Mouse (Mus musculus) limb, embryonic 15.5 days (tissue): ENCODE results near the gene Plekhm2. TPM values are rescaled to one million over a fixed set of nuclear protein-coding genes. Genes with fewer than 3 reads are reported as not detected.

Experiments
- ATAC-seq: fragments of 200-750 bp; cut with Nextera tagmentation; 2 replicates; pipeline ENCODE4 v1.8.0; 2017; ENCODE audit warnings: low read depth, moderate TSS enrichment; ENCODE audit not compliant: insufficient number of reproducible peaks, low FRiP score, low TSS enrichment
- H3K27ac ChIP-seq: fragments of 300-500 bp; sonication (generic); 2 replicates; pipeline ENCODE4 v1.5.1; 2015; ENCODE audit warnings: moderate library complexity, mild to moderate bottlenecking, inconsistent platforms
- H3K27me3 ChIP-seq: fragments of 300-500 bp; sonication (generic); 2 replicates; pipeline ENCODE4 v1.6.1; 2015; ENCODE audit warnings: inconsistent platforms
- H3K36me3 ChIP-seq: fragments of 300-500 bp; sonication (generic); 2 replicates; pipeline ENCODE4 v1.6.1; 2015; ENCODE audit warnings: inconsistent platforms
- H3K4me1 ChIP-seq: fragments of 300-500 bp; sonication (generic); 2 replicates; pipeline ENCODE4 v1.6.1; 2015; ENCODE audit warnings: inconsistent platforms
- H3K4me2 ChIP-seq: fragments of 300-500 bp; sonication (generic); 2 replicates; pipeline ENCODE4 v1.6.1; 2015; ENCODE audit warnings: mild to moderate bottlenecking, inconsistent platforms
- H3K4me3 ChIP-seq: fragments of 300-500 bp; sonication (generic); 2 replicates; pipeline ENCODE4 v1.5.1; 2015; ENCODE audit warnings: mild to moderate bottlenecking, inconsistent platforms
- H3K9ac ChIP-seq: fragments of 300-500 bp; sonication (generic); 2 replicates; pipeline ENCODE4 v1.6.1; 2015; ENCODE audit warnings: inconsistent platforms
- H3K9me3 ChIP-seq: fragments of 300-500 bp; sonication (generic); 2 replicates; pipeline ENCODE4 v1.6.1; 2016; ENCODE audit warnings: inconsistent platforms
- WGBS: fragments of 180-500 bp; shearing (Covaris S2); methylation state at CpG from one replicate; pipeline ENCODE4 v1.1.7; 2015; 5-methylcytosine and 5-hydroxymethylcytosine counted together
- polyA plus RNA-seq: library from polyadenylated mRNA; unstranded; fragments of >200 nt; fragmentation: Nextera tagmentation; extraction: Ambion mirVana; gene quantifications from 2 replicates; pipeline ENCODE4 v1.2.1, GENCODE M21; 2015

The Plekhm2 gene
- polyA plus RNA-seq, result 5.8 and 6.5 TPM in 2 replicates

GRCm38 (mm10) chr4:141664799-141665198 lies at the start of gene Plekhm2:
Gene Plekhm2, minus strand, starts transcription at chr4:141664899.
- Histone ChIP-seq H3K9me3 (no peaks in the 10 kb centered on the region), H3K36me3 (peaks cover 15% of the 10 kb centered on the region), H3K9ac (peak within 1 kb of the TSS; percentile 96), H3K4me2 (peak within 1 kb of the TSS; percentile 79), H3K27me3 (no peaks in the 10 kb centered on the region), H3K4me1 (peaks cover 15% of the 10 kb centered on the region), H3K27ac (peak within 1 kb of the TSS; percentile 80), H3K4me3 (peak within 1 kb of the TSS; percentile 89)
- ATAC-seq, result 0 out of 2 replicates have a peak, but pooled peaks have one; percentile 16
- whole genome bisulfite sequencing, result 65% methylated on average over 8 of the region's 8 CpGs

GRCm38 (mm10) chr4:141713598-141714142 lies 49.0 kb upstream of the Plekhm2 start:
- no peak overlapping the region for H3K4me3 ChIP-seq
- no peaks in the 10 kb centered on the region for H3K27me3 ChIP-seq
- no peak for ATAC-seq
- 38% methylated on average over 5 of the region's 5 CpGs for WGBS
- H3K9me3 ChIP-seq, result no peaks in the 10 kb centered on the region
- no peak overlapping the region for H3K9ac ChIP-seq
- no peak overlapping the region for H3K27ac ChIP-seq
- peaks cover 56% of the 10 kb centered on the region for H3K36me3 ChIP-seq
- H3K4me1 ChIP-seq, result peaks cover 18% of the 10 kb centered on the region
- no peak overlapping the region for H3K4me2 ChIP-seq

- Histone ChIP-seq H3K36me3 (peaks cover 78% of the 10 kb centered on the region), H3K4me2 (no peak overlapping the region), H3K9me3 (no peaks in the 10 kb centered on the region), H3K27me3 (no peaks in the 10 kb centered on the region), H3K9ac (no peak overlapping the region), H3K4me3 (no peak overlapping the region), H3K4me1 (peaks cover 18% of the 10 kb centered on the region), H3K27ac (no peak overlapping the region)
- WGBS, result 94% methylated on average over 1 of the region's 1 CpGs
- ATAC-seq, result no peak
Observed at GRCm38 (mm10) chr4:141711250-141711649, 46.6 kb upstream of the Plekhm2 start.

- H3K27ac ChIP-seq, result no peak overlapping the region
- 93% methylated on average over 2 of the region's 2 CpGs for WGBS
- H3K27me3 ChIP-seq, result no peaks in the 10 kb centered on the region
- H3K9me3 ChIP-seq, result no peaks in the 10 kb centered on the region
- peaks cover 2% of the 10 kb centered on the region; the same call in 1 of the 2 replicates for H3K4me1 ChIP-seq
- H3K4me2 ChIP-seq, result no peak overlapping the region
- H3K4me3 ChIP-seq, result no peak overlapping the region
- H3K36me3 ChIP-seq, result peaks cover 90% of the 10 kb centered on the region
- H3K9ac ChIP-seq, result no peak overlapping the region
- no peak for ATAC-seq
Observed at GRCm38 (mm10) chr4:141708971-141709370, 44.3 kb upstream of the Plekhm2 start.

GRCm38 (mm10) chr4:141708005-141708404 lies 43.3 kb upstream of the Plekhm2 start:
- H3K4me2 ChIP-seq, result no peak overlapping the region
- no peak for ATAC-seq
- H3K27me3 ChIP-seq, result no peaks in the 10 kb centered on the region
- H3K9me3 ChIP-seq, result no peaks in the 10 kb centered on the region
- no peak overlapping the region for H3K27ac ChIP-seq
- no peak overlapping the region for H3K4me3 ChIP-seq
- H3K4me1 ChIP-seq, result no peaks in the 10 kb centered on the region
- no peak overlapping the region for H3K9ac ChIP-seq
- peaks cover 94% of the 10 kb centered on the region for H3K36me3 ChIP-seq
- WGBS, result 90% methylated on average over 7 of the region's 7 CpGs

- peaks cover 98% of the 10 kb centered on the region for H3K36me3 ChIP-seq
- H3K27ac ChIP-seq, result no peak overlapping the region
- H3K4me1 ChIP-seq, result no peaks in the 10 kb centered on the region
- H3K4me3 ChIP-seq, result no peak overlapping the region
- no peaks in the 10 kb centered on the region for H3K27me3 ChIP-seq
- H3K9ac ChIP-seq, result no peak overlapping the region
- H3K9me3 ChIP-seq, result no peaks in the 10 kb centered on the region
- no peak overlapping the region for H3K4me2 ChIP-seq
- no peak for ATAC-seq
- 81% methylated on average over 4 of the region's 4 CpGs for WGBS
Observed at GRCm38 (mm10) chr4:141705331-141705730, 40.6 kb upstream of the Plekhm2 start.

GRCm38 (mm10) chr4:141704625-141705024 lies 39.9 kb upstream of the Plekhm2 start:
- Histone ChIP-seq H3K36me3 (peaks cover 99% of the 10 kb centered on the region), H3K9ac (no peak overlapping the region), H3K4me3 (no peak overlapping the region), H3K4me2 (no peak overlapping the region), H3K4me1 (no peaks in the 10 kb centered on the region), H3K27me3 (no peaks in the 10 kb centered on the region), H3K9me3 (no peaks in the 10 kb centered on the region), H3K27ac (no peak overlapping the region)
- no peak for ATAC-seq
- 88% methylated on average over 2 of the region's 2 CpGs for WGBS

- H3K4me1 ChIP-seq, result no peaks in the 10 kb centered on the region
- H3K4me3 ChIP-seq, result no peak overlapping the region
- ATAC-seq, result no peak
- 89% methylated on average over 8 of the region's 8 CpGs for WGBS
- peaks cover 96% of the 10 kb centered on the region for H3K36me3 ChIP-seq
- no peaks in the 10 kb centered on the region for H3K9me3 ChIP-seq
- H3K9ac ChIP-seq, result no peak overlapping the region
- no peaks in the 10 kb centered on the region for H3K27me3 ChIP-seq
- H3K27ac ChIP-seq, result no peak overlapping the region
- no peak overlapping the region for H3K4me2 ChIP-seq
Observed at GRCm38 (mm10) chr4:141694719-141695118, 30.0 kb upstream of the Plekhm2 start.

- no peak for ATAC-seq
- H3K9me3 ChIP-seq, result no peaks in the 10 kb centered on the region
- no peak overlapping the region for H3K9ac ChIP-seq
- no peaks in the 10 kb centered on the region for H3K4me1 ChIP-seq
- WGBS, result 84% methylated on average over 8 of the region's 8 CpGs
- H3K4me2 ChIP-seq, result no peak overlapping the region
- peaks cover 84% of the 10 kb centered on the region for H3K36me3 ChIP-seq
- no peak overlapping the region for H3K27ac ChIP-seq
- no peak overlapping the region for H3K4me3 ChIP-seq
- no peaks in the 10 kb centered on the region for H3K27me3 ChIP-seq
Observed at GRCm38 (mm10) chr4:141688505-141688904, 23.8 kb upstream of the Plekhm2 start.

GRCm38 (mm10) chr4:141686525-141686924 lies 21.8 kb upstream of the Plekhm2 start:
- Histone ChIP-seq H3K4me2 (no peak overlapping the region), H3K4me1 (peaks cover 5% of the 10 kb centered on the region), H3K27ac (no peak overlapping the region), H3K9me3 (no peaks in the 10 kb centered on the region), H3K27me3 (no peaks in the 10 kb centered on the region), H3K36me3 (peaks cover 76% of the 10 kb centered on the region), H3K9ac (no peak overlapping the region), H3K4me3 (no peak overlapping the region)
- no peak for ATAC-seq
- WGBS, result 70% methylated on average over 8 of the region's 8 CpGs

- H3K9me3 ChIP-seq, result no peaks in the 10 kb centered on the region
- peaks cover 71% of the 10 kb centered on the region for H3K36me3 ChIP-seq
- 89% methylated on average over 3 of the region's 3 CpGs for WGBS
- ATAC-seq, result no peak
- no peak overlapping the region for H3K27ac ChIP-seq
- H3K9ac ChIP-seq, result no peak overlapping the region
- H3K4me3 ChIP-seq, result no peak overlapping the region
- H3K27me3 ChIP-seq, result no peaks in the 10 kb centered on the region
- no peak overlapping the region for H3K4me2 ChIP-seq
- H3K4me1 ChIP-seq, result peaks cover 5% of the 10 kb centered on the region
Observed at GRCm38 (mm10) chr4:141686093-141686492, 21.4 kb upstream of the Plekhm2 start.

GRCm38 (mm10) chr4:141685499-141685898 lies 20.8 kb upstream of the Plekhm2 start, which contains the start of gene Rsc1a1:
Gene Rsc1a1, minus strand, starts transcription at chr4:141685599.
- 94% methylated on average over 6 of the region's 6 CpGs for WGBS
- peaks cover 65% of the 10 kb centered on the region for H3K36me3 ChIP-seq

More at GRCm38 (mm10) chr4:141685499-141685898, 20.8 kb upstream of the Plekhm2 start, which contains the start of gene Rsc1a1:
- Histone ChIP-seq H3K4me2 (no peak within 1 kb of the TSS), H3K4me1 (peaks cover 5% of the 10 kb centered on the region), H3K4me3 (no peak within 1 kb of the TSS), H3K27ac (no peak within 1 kb of the TSS), H3K27me3 (no peaks in the 10 kb centered on the region), H3K9ac (no peak within 1 kb of the TSS), H3K9me3 (no peaks in the 10 kb centered on the region)
- no peak for ATAC-seq
